Mouse (Mus musculus): ENCODE measurements around the gene Dis3l2.

Gene Dis3l2

DNA sequence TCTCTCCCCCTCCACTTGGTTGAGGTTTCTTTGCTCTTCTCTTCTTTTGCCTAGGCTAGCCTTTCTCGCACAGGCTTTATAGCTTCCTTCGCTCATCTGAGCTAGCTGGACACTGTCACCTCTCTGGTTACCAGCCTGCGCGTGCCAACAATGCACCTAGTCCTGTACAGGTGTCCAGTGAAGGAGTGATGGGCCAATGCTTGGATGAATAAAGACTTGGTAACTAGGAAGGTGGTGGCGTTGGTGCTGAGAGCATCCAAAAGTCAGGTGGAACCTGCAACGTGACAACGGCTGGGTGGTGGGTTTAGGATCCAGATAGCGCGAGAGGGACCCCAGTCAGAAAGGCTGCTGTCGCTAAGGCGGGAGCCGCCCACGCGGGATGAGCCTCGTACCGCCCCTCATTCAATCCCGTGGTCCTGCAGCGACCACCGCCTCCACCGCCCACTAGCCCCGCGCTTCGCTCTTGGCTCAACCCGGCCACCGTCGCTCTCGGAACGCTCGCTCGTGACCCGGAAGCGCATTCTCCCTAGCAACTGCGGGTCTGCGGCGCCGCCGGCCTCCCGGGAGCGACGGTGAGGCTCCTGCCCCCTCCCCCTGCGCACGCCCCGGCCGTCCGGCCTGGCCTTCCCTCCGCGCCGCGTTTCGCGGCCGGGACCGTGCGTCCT, at the start of gene Dis3l2:
TSS of gene Dis3l2 (plus strand) at position 509 of the 665 bp plus-strand sequence.
- DNase-seq, result peak; percentile 87

DNA sequence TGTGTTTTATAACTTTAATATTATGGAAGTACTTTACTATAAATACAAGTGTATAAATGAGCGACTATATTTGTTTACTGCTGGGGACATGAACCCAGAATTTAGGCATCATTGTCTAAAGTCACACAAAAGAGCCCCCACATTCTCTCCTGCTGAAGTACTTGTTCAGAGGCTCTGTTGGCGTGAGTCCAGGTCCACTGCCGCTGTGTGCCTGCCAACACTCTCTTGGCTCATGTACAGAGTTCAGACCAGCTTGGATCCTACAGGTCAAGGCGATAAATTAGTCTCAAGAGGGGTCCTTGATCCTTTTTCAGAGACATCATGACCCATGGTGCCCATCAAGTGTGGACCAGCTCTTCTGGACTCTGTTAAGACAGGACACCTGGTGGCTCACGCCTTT, 46.5 kb upstream of the Dis3l2 start:
- DNase-seq, result no peak

DNA sequence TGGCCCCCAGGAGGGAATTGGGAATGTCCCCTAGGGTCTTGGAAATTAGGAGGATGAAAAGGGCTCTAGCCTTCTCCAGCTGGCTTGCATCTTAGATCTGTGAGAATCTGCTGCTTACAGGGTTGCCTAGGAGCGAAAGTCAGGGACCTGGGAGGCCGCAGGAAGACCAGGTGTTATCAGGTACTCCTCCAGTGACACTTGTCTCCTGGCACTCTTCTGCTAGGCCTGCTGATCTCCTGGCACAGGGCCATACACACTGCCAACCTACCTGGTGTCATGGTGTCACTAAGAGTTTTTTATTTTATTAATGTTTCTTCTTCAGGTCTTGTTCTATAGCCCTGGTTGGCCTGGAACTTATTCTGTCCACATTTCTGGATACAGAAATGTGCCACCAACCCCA, 38.5 kb upstream of the Dis3l2 start:
- no peak for DNase-seq

DNA sequence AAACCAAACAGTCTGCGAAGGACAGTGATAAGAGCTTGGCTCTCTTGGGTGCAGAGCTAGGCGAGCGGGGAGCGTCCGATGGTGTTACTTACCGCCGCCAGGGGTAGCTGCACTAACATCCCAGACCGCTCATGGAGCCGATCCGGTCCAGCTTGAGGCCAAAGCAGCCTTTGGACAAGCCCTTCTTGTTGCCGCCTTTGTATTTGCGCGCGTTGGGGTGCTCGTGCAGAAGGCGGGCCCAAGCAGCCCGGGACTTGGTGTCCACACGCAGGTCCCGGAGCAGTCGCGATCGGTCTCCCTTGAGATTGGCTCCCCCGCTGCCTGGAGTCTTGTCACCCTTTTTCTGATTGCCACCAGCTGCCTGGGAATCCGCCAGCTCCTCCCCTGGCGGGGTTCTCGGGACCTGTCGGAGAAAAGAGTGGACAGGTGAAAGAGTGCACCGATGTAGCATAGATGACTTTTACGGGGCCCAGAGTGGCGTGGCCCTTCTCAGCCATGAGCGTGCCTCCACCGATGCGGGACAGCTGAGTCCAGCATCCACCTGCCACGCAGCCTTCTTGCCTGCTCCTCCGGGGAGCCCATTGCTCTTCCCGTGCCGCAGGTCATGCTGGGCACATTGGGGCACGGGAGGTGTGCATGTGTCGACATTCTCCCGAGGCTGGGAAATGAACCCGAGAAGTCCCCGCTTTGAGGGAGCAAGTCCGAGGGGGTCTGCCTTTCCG, 33.9 kb upstream of the Dis3l2 start:
- DNase-seq, result peak; percentile 69

DNA sequence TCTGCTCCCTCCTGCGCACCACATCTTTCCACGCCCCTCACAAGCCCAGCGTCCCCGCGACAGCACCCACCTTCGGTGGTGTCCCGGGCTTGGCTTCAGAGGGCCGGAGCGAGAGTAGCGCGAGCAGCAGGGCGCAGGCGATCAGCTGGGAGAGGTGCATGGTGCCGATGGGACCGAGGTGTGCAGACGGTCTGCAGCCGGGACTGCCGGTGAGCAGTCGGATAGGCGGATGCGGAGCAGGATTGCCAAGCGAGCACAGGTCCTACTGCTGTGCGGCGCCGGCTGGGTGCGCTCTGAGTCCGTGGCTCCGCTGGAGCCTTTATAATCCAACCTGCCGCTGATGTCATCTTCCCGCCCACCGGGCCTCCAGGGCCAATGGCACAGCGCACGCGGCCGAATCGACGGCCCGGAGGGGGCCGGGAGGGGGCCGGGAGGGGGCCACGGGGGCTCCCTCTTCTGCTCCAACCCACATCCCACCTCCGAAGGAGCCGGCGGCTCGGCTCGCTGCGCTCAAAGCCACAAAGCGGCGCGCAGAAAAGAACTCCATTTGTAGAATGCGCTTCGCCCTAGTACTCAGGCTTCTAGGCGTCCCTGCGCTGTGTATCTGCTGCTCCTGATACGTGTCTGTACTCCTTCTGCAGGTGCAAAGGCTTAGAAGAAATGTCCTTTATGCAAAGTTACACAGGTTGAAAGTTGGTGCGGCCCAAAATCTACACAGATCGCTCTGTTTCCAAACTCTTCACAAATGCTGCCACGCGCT, 33.1 kb upstream of the Dis3l2 start, which contains the start of gene Nppc:
TSS of gene Nppc (minus strand) at position 293 of the 760 bp plus-strand sequence.
- DNase-seq, result peak; percentile 73

DNA sequence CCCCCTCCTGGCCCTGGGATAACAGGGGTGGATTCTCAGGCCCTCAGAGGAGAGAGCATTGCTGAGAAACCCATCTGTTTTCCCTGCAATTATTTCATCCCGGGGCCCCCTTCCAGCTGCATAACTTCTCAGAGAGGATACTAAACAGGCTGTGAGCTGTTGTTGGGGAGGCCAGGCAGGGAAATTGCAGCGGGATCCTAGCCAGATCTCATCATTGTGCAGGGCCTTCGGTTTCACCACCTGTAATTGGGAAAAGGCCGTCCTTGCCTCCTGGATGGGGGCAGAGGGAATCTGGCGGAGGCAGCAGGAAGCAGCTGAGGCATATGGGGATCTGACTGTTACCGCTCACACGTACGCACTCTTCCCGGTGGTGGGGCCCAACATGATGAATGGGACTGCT, 29.2 kb upstream of the Dis3l2 start:
- no peak for DNase-seq

DNA sequence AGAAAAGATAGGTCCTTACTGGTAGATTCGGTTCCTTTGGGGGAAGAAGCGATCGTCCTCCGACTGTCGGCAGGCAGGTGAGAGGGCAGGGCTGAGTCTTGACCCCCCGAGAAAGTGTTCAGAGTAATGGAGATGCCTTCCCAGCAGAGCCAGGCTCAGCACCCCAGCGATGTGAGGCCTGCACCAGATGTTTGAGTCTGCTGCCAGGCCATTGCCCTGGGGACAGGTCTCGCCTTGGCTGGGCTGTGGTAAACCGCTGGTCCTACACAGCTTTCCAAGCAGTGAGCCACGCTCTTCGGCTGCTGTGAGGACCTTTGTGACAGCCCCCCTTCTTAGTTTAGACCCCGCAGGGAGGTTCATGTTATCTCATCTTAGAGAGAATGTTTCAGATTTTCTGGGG, 28.5 kb upstream of the Dis3l2 start:
- no peak for DNase-seq

DNA sequence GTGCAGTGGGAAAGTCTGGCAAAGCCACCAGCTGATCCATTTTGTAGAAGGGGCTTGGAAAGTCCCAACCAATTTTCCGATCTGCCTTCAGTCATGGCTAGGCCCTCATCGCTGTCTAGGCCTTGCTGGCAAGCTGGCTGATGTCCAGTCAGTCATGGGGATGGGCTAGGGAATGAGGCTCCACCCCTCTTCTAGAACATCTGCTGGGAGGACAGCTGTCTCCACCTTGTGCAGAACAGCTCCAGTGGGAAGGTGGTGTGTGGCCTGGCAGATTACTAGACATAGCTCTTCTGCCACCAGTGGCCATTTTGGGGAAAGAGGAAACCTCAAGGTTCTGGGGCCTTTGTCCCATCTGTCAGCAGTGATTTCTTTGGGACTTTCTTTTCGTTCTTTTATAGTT, 26.0 kb upstream of the Dis3l2 start:
- DNase-seq, result no peak

DNA sequence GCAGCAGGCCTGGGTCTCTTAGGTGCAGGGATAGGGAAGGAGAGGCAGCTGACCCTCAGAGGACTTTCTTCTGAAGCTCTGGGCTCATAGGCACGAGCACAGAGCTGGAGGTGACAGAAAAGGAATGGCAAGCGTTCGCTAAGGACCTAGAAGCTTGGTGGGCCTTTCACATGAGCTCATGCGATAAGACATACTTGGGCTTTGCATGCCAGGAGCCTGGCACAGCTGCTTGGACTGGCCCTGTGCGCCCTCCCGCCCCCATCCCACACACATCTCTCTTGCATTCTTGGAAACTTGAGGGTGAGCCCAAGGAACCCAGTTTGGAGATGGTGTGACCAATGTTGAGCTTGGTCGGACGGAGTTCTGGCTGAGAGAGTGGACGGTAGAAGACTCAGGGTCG, 24.9 kb upstream of the Dis3l2 start:
- no peak for DNase-seq

DNA sequence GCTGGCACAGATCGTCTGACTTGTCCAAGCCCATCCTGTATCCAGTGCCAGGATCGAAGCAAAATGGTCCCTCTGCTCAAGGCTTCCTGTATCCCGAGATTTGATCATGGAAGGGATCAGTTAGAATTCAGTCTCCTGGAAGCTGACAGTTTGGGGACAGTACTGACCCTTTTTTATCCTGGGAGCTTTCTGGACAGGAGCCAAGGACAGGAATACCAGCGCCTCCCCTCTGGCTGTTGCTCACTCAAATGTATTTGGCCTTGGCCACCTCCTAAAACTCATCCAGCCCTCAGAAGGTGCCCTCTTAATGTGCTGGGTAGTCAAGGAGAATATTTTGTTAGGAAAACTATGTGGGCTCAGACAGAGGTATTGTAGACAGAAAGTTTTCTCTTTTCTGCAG, 16.4 kb upstream of the Dis3l2 start:
- no peak for DNase-seq

DNA sequence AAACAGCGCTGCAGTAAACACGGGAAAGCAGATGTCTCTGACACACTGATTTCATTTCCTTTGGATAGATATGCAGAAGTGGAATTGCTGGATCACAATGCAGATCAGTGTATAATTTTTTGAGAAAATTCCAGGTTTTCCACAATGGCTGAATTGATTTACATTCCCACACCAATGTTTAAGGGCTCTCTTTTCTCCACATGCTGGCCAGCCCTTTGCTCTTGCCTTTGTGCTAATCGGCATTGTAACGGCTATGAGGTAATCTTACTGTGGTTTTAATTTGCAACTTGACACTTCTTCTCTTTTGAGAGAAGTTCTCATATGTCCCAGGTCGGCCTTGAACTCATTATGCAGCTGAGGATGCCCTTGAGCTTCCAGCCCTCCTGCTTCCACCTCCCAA, 12.6 kb upstream of the Dis3l2 start:
- DNase-seq, result no peak

DNA sequence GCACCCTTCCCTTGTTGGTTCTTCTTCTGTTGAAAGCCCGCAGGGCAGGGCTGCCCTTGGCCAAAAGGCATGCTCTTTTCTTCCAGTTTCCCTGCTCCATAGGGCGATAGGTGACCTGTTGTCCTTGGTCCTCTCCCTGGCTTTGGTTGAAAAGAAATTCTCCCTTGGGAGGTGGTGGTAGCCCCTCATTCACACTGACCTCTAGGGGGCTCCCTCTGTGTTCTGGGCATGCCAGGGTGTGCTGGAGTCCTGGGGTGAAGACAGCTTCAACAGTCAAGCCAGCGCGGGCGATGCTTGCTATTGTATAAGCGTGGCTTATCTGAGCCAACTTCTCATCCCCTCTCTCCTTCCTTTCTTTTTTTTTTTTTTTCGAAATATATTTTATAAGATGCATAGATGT, 6.7 kb upstream of the Dis3l2 start:
- no peak for DNase-seq

DNA sequence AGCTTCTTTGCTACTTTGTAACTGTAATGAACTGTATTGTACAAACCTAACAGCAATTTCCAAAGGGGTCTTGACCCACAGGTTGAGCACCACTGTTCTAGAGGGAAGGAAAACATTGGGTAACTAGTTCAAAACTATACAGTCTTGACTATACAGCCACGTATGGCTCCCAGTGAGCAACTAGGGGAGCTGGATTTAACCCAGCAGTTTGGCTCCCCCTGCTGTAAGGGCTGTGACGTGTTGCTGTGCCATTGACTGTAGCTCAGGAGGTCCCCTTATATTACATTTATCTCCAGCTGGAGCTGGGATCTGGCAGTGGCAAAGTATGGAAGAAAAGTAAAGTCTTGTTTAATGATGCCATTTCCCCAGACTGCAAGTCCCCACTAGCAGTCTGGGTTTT, 4.9 kb upstream of the Dis3l2 start:
- no peak for DNase-seq

DNA sequence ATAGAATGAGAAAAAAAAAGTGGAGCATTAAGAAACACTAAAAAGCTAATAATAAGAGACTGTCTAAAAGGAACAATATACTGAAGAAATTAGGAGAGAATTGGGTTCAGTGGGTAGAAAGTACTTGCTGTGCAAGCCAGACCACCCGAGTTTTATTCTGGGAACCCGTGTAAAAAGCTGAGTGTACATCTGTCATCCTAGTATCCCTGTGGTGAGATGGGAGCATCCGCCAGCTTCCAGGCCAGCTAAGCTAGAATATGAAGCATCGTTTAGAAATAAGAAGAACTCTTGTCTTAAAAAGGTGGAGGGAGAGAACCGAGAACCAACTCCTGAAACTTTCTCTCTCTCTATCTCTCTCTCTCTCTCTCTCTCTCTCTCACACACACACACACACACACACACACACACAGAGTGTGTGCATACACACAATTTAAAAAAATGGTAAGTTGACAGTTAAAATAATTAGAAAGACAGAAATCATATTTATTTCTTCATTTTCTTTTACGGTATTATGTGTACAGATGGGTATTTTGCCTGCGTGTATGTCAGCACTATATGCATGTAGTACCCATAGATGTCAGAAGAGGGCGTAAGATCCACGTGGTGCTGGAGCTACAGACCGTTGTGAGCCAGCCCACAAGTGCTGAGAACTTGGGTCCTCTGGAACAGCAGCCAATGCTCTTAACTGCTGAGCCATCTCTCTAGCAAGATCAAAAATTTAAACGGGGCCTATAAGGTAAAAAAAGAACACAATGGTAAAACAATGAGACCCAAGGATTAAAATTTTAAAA, 4.1 kb upstream of the Dis3l2 start:
- DNase-seq, result no peak

DNA sequence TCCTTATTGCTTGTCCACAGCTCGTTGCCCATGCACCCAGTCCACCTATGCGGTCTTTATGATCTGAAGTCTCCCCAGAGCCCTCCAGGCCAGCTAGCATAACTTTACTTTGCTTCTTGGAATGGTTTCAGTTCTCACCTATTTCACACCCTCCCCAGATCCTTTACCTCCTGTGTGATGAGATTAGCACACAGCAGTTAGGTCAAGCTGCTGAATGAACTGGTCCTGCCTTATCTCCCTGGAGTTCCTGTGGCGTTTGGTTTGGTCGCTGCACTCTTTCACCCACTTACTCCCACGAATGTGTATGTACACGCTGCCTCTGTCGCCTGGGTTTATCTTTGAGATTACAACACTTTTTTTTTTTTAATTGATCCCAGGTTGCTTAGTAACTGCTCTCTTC, 3.2 kb upstream of the Dis3l2 start:
- DNase-seq, result no peak

DNA sequence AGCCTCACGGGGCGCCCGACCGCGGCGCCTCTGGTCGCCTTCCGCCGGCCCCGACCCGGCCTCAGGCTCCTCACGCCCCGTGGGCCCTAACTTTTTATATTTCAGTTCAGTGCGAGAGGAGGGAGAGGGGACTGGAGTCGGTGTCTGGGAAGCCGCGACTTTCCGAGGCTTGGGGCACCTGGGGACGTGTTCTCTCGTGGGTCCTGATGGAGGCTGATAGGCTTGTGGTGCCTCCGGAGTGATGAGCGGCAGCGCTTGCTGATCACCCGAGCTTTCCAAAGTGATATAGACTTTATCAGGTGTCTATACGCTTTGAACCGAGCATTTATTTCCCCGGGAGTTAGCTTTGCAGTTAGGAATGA, 338 bp downstream of the Dis3l2 start:
- DNase-seq, result no peak

DNA sequence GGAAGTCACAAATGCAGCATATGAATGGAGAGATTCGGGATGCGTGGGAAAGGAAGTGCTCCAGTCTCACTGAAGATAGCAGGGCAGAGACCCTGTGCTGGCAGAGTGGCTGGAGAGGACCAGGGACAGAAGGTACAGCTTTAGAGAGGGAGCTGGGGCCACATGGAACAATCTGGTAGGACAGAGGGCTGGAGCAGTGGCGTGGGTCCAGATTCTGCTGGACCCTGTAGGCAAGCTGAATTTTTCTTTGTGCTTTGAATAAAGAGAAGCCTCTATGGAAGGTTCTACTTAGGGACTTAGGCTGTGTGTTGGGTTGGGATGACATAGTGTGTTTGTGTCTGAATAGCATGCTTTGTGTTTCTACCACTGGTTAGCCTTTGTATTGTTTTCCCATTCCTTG, 1.9 kb downstream of the Dis3l2 start:
- no peak for DNase-seq

DNA sequence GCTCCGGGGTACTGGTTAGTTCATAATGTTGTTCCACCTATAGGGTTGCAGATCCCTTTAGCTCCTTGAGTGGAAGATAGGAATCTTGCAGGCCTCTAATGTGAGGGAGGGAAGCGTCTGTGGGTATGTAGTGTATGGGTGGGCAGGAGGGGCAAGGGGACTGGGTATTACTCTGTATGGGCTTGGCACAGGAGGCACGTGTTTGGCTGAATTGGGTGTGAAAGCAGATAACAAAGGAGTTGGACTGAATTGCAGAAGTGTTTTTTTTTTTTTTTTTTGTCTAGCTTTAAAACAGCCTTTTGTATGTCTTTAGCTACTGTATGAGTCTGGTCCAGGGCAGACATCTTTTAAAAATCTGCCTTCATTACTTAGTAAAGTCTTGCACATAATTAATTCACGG, 5.9 kb downstream of the Dis3l2 start:
- no peak for DNase-seq

DNA sequence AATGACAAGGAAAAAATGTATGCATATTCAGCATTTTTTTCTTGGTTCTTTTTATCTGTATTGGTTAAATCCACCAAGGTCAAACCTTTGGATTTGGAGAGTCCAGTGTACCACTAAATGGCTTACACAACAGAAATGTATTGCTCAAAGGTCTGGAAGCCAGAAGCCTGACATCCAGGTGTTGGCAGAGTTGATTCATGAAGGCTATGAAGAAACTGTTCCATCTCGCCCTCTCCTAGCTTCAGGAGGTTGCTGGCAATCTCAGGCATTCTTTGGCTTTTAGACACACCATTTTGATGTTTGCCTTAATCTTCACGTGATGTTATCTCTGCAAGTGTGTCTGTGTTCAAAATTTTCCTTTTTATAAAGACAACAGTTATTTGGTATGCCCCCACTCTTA, 8.4 kb downstream of the Dis3l2 start:
- DNase-seq, result no peak

DNA sequence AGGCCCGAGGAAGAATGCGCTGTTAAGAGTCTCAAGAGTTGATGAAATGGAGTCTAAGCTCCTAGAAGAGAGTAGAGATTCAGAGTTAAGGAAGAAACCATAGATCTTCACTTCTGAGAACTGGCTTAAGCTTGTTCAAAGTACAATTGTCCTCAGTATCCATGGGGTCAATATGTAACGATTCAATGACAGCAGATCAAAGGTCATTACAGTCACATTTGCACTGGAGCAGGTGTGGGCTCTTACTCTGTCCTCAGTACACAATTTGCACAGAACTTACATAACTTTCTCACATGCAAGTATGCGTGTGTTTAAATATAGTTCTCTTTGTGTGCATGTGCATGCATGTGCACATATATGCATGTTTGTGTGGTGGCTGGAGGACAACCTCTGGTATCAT, 9.4 kb downstream of the Dis3l2 start:
- DNase-seq, result no peak

DNA sequence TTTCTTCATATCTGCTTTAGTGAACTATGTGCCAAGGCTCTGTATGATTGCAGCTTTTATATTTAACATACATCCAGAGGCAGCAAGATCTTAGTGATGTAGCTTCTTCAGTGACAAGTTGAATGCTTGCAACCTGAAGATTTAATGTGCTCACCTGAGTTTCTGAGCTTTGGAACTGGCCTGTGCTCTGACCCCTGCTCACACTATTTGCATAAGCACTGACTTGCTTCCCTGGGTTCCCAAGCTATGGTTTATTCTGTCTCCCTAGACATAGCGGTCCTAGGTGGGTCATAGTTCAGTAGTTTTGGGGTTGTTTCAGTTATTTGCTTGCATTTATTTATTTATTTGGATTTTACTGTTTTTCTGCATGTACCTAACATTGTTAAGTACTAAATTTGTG, 14.6 kb downstream of the Dis3l2 start:
- DNase-seq, result no peak

DNA sequence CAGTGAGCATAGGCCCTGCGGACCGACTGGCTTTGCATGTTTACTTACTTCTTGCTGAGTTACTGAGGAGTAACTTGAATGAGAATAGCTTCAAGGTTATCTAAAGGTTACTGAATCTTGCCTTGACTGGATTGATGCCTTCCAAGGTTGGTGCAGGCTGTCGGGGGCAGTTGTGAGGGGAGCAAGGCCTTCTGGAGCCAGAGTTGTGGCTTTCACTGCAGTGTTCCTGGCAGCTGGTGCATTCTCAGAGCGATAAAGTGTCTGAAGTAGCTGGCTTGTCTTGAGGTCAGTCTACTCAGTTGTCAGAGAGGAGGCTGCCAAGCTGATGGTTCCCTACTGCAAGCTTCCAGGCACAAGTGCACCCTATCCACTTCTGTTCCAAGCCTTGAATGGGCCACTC, 15.8 kb downstream of the Dis3l2 start:
- no peak for DNase-seq

DNA sequence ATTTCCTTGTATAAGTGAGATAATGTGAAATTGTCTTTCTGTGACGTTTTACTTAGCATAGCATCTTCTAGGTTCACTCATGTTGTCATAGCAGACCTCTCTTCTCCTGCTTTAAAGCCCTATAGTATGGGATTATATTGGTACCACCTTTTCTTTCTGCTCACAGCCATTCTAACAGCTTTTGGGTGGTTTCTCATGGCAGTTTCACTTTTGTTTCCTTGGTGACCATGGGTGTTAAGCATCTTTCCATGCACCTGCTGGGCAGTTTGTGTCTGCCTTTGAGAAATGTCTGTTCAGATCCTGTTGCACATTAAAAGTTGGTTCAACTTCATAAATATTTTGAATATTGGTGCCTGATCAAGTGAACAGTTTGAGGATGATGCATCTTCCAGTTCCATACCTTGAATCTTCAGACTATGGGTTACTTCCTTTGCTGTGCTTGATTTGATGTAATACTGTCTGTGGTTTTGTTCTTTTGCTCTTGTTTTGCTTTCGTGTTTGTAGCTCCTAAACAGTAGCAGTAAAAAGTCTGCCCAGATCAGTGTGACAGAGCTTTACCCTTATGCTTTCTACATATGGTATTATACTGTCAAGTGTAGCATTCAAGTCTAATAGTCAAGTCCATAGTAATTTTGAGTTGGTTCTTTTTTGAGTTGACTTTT, 29.7 kb downstream of the Dis3l2 start:
- no peak for DNase-seq

Data from right cerebral cortex, postnatal 4 days (tissue).